Mouse (Mus musculus): Measurements from ENCODE around the gene Rasgef1a. TPM values are rescaled to one million over a fixed set of nuclear protein-coding genes. Genes with fewer than 3 reads are reported as not detected.

Gene Rasgef1a
- polyA plus RNA-seq (2014; fragmentation: Nextera tagmentation; extraction: Ambion mirVana) = 0.21 and 0.49 TPM in 2 replicates

GRCm38 (mm10) chr6:118010756-118011615, at the start of gene Rasgef1a:
Rasgef1a (plus strand) TSS chr6:118011438.
- WGBS = 28% methylated on average over 23 of the region's 70 CpGs
- Histone ChIP-seq H3K27me3 (replicated peaks; ENCODE audit: control insufficient read depth, insufficient read depth, low read length) (peaks cover 40% of the 10 kb centered on the region), H3K36me3 (ENCODE audit: control insufficient read depth, insufficient read depth, low read length) (no peaks in the 10 kb centered on the region), H3K4me2 (ENCODE audit: low read depth, low read length) (peak within 1 kb of the TSS; percentile 73), H3K9ac (ENCODE audit: low read depth, low read length) (peak within 1 kb of the TSS; percentile 54; the same call in 1 of the 2 replicates), H3K4me1 (ENCODE audit: control insufficient read depth, insufficient read depth, low read length) (0 out of 2 replicates have a peak, but pooled peaks cover 3% of the 10 kb centered on the region), H3K9me3 (ENCODE audit: control insufficient read depth, low read length) (peaks cover 3% of the 10 kb centered on the region; the same call in 1 of the 2 replicates), H3K4me3 (ENCODE audit: low read depth, low read length) (peak within 1 kb of the TSS; percentile 42), H3K27ac (replicated peaks; ENCODE audit: low read depth, low read length) (no peak within 1 kb of the TSS)
- 0 out of 2 replicates have a peak, but pooled peaks have one; percentile 15 for ATAC-seq (ENCODE audit: low read depth)
- DNase-seq (ENCODE audit: low spot score) = no peak

DNA sequence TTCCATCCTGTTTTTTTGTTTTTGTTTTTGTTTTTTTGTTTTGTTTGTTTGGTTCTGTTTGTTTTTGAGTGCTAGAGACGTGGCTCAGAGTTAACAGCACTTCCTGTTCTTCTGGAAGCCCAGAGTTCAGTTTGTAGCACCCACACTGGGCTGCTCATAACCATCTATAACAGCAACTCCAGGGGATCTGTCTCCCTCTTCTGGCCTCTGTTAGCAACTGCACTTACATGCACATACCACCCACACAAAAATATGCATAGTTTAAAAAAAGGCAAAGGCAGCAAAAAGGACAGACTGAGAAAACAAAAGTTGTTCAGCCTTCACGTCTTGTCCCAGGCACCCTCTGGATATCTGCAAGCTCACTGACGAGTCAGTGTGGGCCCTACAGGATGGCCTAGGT, 48.0 kb upstream of the Rasgef1a start:
- Histone ChIP-seq H3K4me3 (ENCODE audit: low read depth, low read length) (no peak overlapping the region), H3K4me1 (ENCODE audit: control insufficient read depth, insufficient read depth, low read length) (no peaks in the 10 kb centered on the region), H3K4me2 (ENCODE audit: low read depth, low read length) (no peak overlapping the region), H3K36me3 (ENCODE audit: control insufficient read depth, insufficient read depth, low read length) (no peaks in the 10 kb centered on the region), H3K27ac (replicated peaks; ENCODE audit: low read depth, low read length) (no peak overlapping the region), H3K9ac (ENCODE audit: low read depth, low read length) (no peak overlapping the region), H3K27me3 (replicated peaks; ENCODE audit: control insufficient read depth, insufficient read depth, low read length) (no peaks in the 10 kb centered on the region), H3K9me3 (ENCODE audit: control insufficient read depth, low read length) (no peaks in the 10 kb centered on the region; the same call in 1 of the 2 replicates)
- no peak for ATAC-seq (ENCODE audit: low read depth)
- WGBS = 83% methylated on average over 3 of the region's 3 CpGs
- DNase-seq (ENCODE audit: low spot score) = no peak

GRCm38 (mm10) chr6:117966729-117967128, 44.5 kb upstream of the Rasgef1a start:
- H3K36me3 ChIP-seq (ENCODE audit: control insufficient read depth, insufficient read depth, low read length) = no peaks in the 10 kb centered on the region
- no peaks in the 10 kb centered on the region for H3K27me3 ChIP-seq (replicated peaks; ENCODE audit: control insufficient read depth, insufficient read depth, low read length)
- no peaks in the 10 kb centered on the region; the same call in 1 of the 2 replicates for H3K9me3 ChIP-seq (ENCODE audit: control insufficient read depth, low read length)
- 40% methylated on average over 9 of the region's 9 CpGs for WGBS
- ATAC-seq (ENCODE audit: low read depth) = no peak
- DNase-seq (ENCODE audit: low spot score) = peak; percentile 10
- no peak overlapping the region for H3K27ac ChIP-seq (replicated peaks; ENCODE audit: low read depth, low read length)
- no peak overlapping the region for H3K4me2 ChIP-seq (ENCODE audit: low read depth, low read length)
- H3K4me3 ChIP-seq (ENCODE audit: low read depth, low read length) = no peak overlapping the region
- no peaks in the 10 kb centered on the region for H3K4me1 ChIP-seq (ENCODE audit: control insufficient read depth, insufficient read depth, low read length)
- no peak overlapping the region for H3K9ac ChIP-seq (ENCODE audit: low read depth, low read length)

DNA sequence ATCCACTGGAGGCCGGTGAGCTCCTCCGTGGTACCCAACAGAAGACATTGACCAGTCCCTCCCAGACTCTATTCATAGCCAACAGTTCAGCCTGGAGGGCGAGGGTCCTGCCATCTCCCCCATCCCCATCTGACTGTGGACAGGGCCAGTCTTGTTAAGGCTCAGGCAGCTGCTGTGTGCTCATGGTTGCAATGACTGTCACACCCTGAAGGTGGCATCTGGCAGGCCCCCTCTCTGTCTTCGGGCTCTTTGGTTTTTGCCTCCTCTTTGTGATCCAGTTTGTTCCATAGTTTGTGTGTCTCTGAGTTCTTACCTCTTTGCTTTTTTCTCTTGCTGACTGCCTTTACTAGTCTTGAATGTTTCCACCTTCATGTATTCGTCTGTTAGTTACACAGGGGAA, 24.1 kb upstream of the Rasgef1a start:
- H3K27ac ChIP-seq (replicated peaks; ENCODE audit: low read depth, low read length) = no peak overlapping the region
- no peak overlapping the region for H3K9ac ChIP-seq (ENCODE audit: low read depth, low read length)
- 57% methylated on average over 5 of the region's 5 CpGs for WGBS
- H3K36me3 ChIP-seq (ENCODE audit: control insufficient read depth, insufficient read depth, low read length) = no peaks in the 10 kb centered on the region
- H3K4me1 ChIP-seq (ENCODE audit: control insufficient read depth, insufficient read depth, low read length) = no peaks in the 10 kb centered on the region
- no peak for DNase-seq (ENCODE audit: low spot score)
- H3K4me2 ChIP-seq (ENCODE audit: low read depth, low read length) = no peak overlapping the region
- no peaks in the 10 kb centered on the region for H3K27me3 ChIP-seq (replicated peaks; ENCODE audit: control insufficient read depth, insufficient read depth, low read length)
- ATAC-seq (ENCODE audit: low read depth) = no peak
- no peak overlapping the region for H3K4me3 ChIP-seq (ENCODE audit: low read depth, low read length)
- H3K9me3 ChIP-seq (ENCODE audit: control insufficient read depth, low read length) = no peaks in the 10 kb centered on the region

DNA sequence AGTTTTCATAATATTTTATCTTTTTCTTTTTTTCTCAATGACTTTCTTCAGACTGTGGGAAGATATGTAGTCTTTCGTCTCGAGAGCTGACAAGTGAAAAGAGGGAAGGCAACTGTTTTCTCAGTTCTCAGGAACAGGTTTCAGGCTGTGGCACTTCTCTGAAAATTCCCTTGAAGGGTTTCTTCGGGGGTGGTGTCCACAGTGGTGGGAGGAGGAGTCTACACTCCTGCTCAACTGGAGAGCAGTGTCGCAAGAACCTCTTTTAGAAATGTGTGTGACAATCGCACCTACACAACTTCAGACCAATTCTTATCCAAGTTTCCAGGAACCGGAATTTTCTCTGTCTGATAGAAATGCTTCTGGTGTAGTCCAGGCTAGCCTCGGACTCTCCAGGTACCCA, 22.0 kb upstream of the Rasgef1a start:
- H3K36me3 ChIP-seq (ENCODE audit: control insufficient read depth, insufficient read depth, low read length) = no peaks in the 10 kb centered on the region
- H3K9ac ChIP-seq (ENCODE audit: low read depth, low read length) = no peak overlapping the region
- ATAC-seq (ENCODE audit: low read depth) (no peak), DNase-seq (ENCODE audit: low spot score) (no peak)
- no peak overlapping the region for H3K27ac ChIP-seq (replicated peaks; ENCODE audit: low read depth, low read length)
- WGBS = 84% methylated on average over 7 of the region's 7 CpGs
- no peaks in the 10 kb centered on the region for H3K9me3 ChIP-seq (ENCODE audit: control insufficient read depth, low read length)
- no peak overlapping the region for H3K4me3 ChIP-seq (ENCODE audit: low read depth, low read length)
- H3K4me2 ChIP-seq (ENCODE audit: low read depth, low read length) = no peak overlapping the region
- no peaks in the 10 kb centered on the region for H3K4me1 ChIP-seq (ENCODE audit: control insufficient read depth, insufficient read depth, low read length)
- no peaks in the 10 kb centered on the region for H3K27me3 ChIP-seq (replicated peaks; ENCODE audit: control insufficient read depth, insufficient read depth, low read length)

GRCm38 (mm10) chr6:117990649-117991048, 20.6 kb upstream of the Rasgef1a start:
- Histone ChIP-seq H3K36me3 (ENCODE audit: control insufficient read depth, insufficient read depth, low read length) (no peaks in the 10 kb centered on the region), H3K9me3 (ENCODE audit: control insufficient read depth, low read length) (no peaks in the 10 kb centered on the region), H3K27me3 (replicated peaks; ENCODE audit: control insufficient read depth, insufficient read depth, low read length) (no peaks in the 10 kb centered on the region), H3K27ac (replicated peaks; ENCODE audit: low read depth, low read length) (no peak overlapping the region), H3K4me1 (ENCODE audit: control insufficient read depth, insufficient read depth, low read length) (no peaks in the 10 kb centered on the region), H3K4me3 (ENCODE audit: low read depth, low read length) (no peak overlapping the region), H3K4me2 (ENCODE audit: low read depth, low read length) (no peak overlapping the region), H3K9ac (ENCODE audit: low read depth, low read length) (no peak overlapping the region)
- WGBS = 69% methylated on average over 8 of the region's 8 CpGs
- ATAC-seq (ENCODE audit: low read depth) (no peak), DNase-seq (ENCODE audit: low spot score) (no peak)

DNA sequence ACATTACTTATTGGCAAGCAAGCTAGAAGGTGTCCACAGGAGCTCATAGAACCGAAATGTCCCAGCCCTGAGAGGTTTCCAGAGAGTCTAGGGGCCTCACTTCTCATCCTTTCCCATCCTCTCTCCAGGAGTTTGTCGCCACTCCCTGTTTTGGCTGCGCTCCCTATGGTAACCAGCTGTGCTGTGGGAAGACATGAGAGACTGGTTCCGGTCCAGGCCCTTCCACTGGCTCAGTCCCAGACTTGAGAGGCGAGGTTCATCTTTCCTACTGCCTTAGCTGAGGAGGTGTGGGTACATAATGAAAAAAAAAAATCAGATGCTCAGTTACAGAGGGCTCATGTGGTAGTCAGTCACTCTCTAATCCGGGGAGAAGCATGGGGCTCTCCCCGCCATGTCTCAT, 19.9 kb upstream of the Rasgef1a start:
- H3K4me2 ChIP-seq (ENCODE audit: low read depth, low read length) = no peak overlapping the region
- WGBS = 73% methylated on average over 7 of the region's 7 CpGs
- no peak for DNase-seq (ENCODE audit: low spot score)
- no peak for ATAC-seq (ENCODE audit: low read depth)
- no peaks in the 10 kb centered on the region for H3K4me1 ChIP-seq (ENCODE audit: control insufficient read depth, insufficient read depth, low read length)
- H3K9me3 ChIP-seq (ENCODE audit: control insufficient read depth, low read length) = no peaks in the 10 kb centered on the region
- H3K27ac ChIP-seq (replicated peaks; ENCODE audit: low read depth, low read length) = no peak overlapping the region
- H3K36me3 ChIP-seq (ENCODE audit: control insufficient read depth, insufficient read depth, low read length) = no peaks in the 10 kb centered on the region
- no peak overlapping the region for H3K4me3 ChIP-seq (ENCODE audit: low read depth, low read length)
- H3K9ac ChIP-seq (ENCODE audit: low read depth, low read length) = no peak overlapping the region
- H3K27me3 ChIP-seq (replicated peaks; ENCODE audit: control insufficient read depth, insufficient read depth, low read length) = no peaks in the 10 kb centered on the region

GRCm38 (mm10) chr6:117991928-117992327, 19.3 kb upstream of the Rasgef1a start:
- WGBS = 68% methylated on average over 8 of the region's 8 CpGs
- Histone ChIP-seq H3K27me3 (replicated peaks; ENCODE audit: control insufficient read depth, insufficient read depth, low read length) (no peaks in the 10 kb centered on the region), H3K36me3 (ENCODE audit: control insufficient read depth, insufficient read depth, low read length) (no peaks in the 10 kb centered on the region), H3K4me3 (ENCODE audit: low read depth, low read length) (no peak overlapping the region), H3K9ac (ENCODE audit: low read depth, low read length) (no peak overlapping the region), H3K4me1 (ENCODE audit: control insufficient read depth, insufficient read depth, low read length) (no peaks in the 10 kb centered on the region), H3K4me2 (ENCODE audit: low read depth, low read length) (no peak overlapping the region), H3K27ac (replicated peaks; ENCODE audit: low read depth, low read length) (no peak overlapping the region), H3K9me3 (ENCODE audit: control insufficient read depth, low read length) (no peaks in the 10 kb centered on the region)
- ATAC-seq (ENCODE audit: low read depth) = no peak
- no peak for DNase-seq (ENCODE audit: low spot score)

GRCm38 (mm10) chr6:117995168-117995567, 16.1 kb upstream of the Rasgef1a start:
- no peak for ATAC-seq (ENCODE audit: low read depth)
- no peak overlapping the region for H3K4me2 ChIP-seq (ENCODE audit: low read depth, low read length)
- H3K4me3 ChIP-seq (ENCODE audit: low read depth, low read length) = no peak overlapping the region
- no peaks in the 10 kb centered on the region for H3K4me1 ChIP-seq (ENCODE audit: control insufficient read depth, insufficient read depth, low read length)
- WGBS = 46% methylated on average over 9 of the region's 9 CpGs
- no peaks in the 10 kb centered on the region for H3K27me3 ChIP-seq (replicated peaks; ENCODE audit: control insufficient read depth, insufficient read depth, low read length)
- DNase-seq (ENCODE audit: low spot score) = no peak
- H3K9me3 ChIP-seq (ENCODE audit: control insufficient read depth, low read length) = no peaks in the 10 kb centered on the region
- H3K36me3 ChIP-seq (ENCODE audit: control insufficient read depth, insufficient read depth, low read length) = no peaks in the 10 kb centered on the region
- H3K27ac ChIP-seq (replicated peaks; ENCODE audit: low read depth, low read length) = no peak overlapping the region
- no peak overlapping the region for H3K9ac ChIP-seq (ENCODE audit: low read depth, low read length)
